Mouse (Mus musculus) frontal cortex, adult (tissue): ENCODE results near the gene Kcnk13.

ENCODE experiments used
- ATAC-seq: cut with Nextera tagmentation; 2 replicates; pipeline ENCODE4 v1.9.2; 2017; ENCODE audit warnings: mild to moderate bottlenecking, moderate library complexity, mixed read lengths; ENCODE audit not compliant: low TSS enrichment

Kcnk13 gene

DNA sequence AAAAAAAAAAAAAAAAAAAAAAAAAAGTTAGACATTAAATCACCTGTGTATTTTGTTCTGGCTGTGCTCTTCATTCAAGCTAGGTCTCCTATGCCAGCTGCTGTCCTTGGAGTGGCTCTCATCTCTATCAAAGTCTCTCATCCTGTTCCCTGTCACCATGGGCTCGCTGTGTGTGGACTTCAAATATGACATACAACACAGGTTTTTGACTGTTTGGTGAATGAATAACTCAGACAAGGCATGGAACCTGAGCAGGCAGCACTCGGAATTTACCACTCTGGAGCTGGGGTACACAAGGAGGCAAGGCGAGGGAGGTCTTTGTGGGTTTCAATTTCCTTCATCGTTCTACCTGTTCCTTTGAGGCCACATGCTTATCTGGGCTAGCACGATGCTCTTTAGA, 50.8 kb downstream of the Kcnk13 start:
- ATAC-seq, result no peak

GRCm38 (mm10) chr12:100017709-100018108, 53.4 kb downstream of the Kcnk13 start:
- no peak for ATAC-seq

DNA sequence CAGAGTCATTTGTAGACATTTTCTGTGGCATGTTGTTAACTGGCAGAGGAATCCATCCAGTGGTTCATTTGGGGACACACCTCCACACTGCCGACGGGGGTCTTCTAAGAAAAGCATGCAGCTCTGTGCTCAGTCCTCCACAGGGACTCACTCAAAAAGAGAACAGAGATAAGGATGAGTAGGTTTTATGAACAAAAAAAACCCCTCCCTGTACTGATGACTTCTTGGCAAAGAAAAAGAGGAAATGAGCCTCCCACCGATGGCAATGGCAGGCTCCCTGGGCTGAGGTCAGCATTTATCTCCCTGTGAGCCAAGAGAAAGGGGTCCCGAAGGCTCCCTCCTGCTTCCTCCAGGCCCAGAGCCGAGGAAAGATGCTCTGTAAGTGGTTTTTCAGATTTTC, 58.2 kb downstream of the Kcnk13 start:
- no peak for ATAC-seq

GRCm38 (mm10) chr12:100023821-100024365, 59.6 kb downstream of the Kcnk13 start:
- no peak for ATAC-seq

DNA sequence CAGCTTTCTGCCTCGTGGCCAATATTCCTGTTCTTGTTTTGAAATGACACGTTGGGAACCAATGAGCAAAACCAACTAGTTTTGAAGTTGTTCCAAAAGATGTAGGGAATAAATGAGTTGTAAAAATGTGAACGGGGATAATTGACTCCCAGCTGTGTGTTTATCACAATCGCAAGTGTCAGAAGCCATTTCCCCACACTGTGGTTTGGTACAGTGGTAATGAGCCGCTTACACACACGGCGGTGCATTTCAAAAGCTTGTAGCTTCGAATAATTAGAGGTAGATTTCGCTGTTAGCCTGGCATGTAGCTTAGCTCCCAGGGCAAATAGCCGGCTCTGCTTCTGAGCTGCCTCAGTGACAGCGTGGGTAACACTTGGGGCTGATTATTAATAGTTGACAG, 61.4 kb downstream of the Kcnk13 start:
- no peak for ATAC-seq

- ATAC-seq, result no peak
These were observed 62.5 kb downstream of the Kcnk13 start for GRCm38 (mm10) chr12:100026715-100027245.

DNA sequence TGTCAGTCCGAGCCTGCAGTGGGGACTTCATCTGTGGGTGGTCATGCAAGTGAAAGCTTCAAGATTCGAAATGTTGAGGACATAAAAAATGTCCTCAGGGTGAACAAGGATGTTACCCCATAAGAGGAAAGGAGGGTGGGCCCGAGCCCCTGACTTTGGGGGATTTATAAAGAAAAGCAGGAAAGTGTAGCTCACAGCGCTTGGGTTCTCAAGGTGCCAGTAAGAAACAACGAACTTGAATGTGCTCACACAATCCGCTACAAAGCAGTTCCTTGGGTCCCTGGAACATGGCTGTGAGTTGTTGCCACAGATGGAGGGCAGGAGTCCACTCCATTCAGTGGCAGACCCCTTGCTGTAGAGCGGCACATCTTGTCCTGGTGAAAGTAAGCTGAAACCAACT, 63.0 kb downstream of the Kcnk13 start:
- no peak for ATAC-seq

DNA sequence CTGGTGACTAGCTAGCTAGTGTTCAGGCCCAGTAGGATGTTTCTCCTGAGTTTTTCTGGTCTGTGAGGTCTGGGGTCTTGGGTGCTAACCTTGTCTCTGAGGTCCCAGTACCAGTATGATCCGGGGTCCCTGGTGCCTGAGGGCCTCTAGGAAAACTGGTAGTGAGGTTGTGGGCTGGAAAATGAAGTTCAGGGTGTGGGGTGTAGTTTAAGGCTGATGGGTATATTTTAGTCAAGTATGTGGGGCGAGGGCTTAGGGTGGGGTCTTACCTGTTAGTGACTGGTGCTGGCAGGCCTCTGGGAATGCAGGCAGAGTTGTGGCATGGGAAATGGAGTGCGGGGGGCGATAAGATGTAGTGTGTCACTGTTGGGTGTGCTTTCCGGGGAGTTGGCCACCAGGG, 67.4 kb downstream of the Kcnk13 start:
- no peak for ATAC-seq

DNA sequence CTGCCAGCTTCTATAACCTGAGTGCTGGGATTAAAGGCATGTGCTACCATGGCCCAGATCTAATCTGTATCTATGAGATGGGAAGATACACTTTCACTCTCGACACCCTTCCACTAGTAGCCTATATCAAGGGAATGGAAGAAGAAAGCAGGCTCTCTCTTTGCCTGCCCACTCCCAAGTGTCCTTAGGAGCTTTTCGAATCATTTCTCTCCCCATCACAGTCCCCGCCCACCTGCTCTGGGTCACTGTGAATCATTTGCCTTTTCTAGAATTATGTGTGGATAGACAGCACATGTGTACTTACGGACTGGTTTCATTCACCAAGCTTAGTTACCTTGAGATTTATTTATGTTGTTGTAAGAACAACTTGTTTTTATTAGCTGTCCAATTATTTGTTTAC, 68.2 kb downstream of the Kcnk13 start:
- ATAC-seq, result no peak

DNA sequence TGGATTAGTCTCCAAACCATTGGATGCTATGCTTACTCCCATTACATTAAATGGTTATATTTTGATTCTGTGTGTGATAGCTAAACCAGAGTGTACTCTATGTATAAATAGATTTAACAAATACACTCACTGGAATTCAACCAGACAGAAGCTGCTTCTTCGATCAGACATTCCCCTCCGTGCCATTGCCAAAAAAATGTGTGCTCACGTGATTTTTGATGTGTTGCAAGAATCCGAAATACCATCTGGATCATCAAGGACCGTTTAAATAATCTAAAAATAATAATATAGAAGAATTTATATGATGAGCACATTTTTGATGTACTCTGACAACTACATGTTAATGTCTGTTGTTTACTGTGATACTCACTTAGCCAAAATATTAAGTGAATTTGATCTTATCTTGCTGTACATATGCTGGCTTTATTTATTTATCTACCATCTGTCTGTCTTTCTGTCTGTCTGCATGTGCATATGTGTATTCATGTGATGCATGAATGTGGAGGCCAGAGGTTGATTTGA, 74.5 kb downstream of the Kcnk13 start:
- no peak for ATAC-seq

- no peak for ATAC-seq
These were observed 77.8 kb downstream of the Kcnk13 start for GRCm38 (mm10) chr12:100042116-100042515.

GRCm38 (mm10) chr12:100044704-100045103, 80.4 kb downstream of the Kcnk13 start:
- 0 out of 2 replicates have a peak, but pooled peaks have one; percentile 20 for ATAC-seq

- ATAC-seq, result peak; percentile 52; the same call in 1 of the 2 replicates
These were observed 86.3 kb downstream of the Kcnk13 start for GRCm38 (mm10) chr12:100050552-100050951.

DNA sequence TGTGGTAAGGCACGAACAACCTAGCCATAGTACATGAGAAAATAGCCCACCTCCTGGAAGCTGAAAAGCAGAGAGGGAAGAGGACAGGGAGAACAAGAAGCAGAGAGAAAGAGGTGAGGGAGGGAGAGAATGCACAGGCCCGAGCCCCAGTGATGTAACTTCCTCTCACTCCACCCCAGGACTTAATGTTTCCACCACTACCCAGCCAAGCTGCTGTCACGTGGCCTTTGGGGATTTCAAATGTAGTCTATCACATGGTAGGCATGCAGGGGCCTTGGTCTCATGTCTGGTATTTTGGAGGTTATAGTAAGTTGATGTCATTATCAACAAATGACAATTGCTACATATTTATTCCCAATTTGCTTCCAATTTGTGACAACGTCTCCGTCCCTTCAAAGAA, 89.3 kb downstream of the Kcnk13 start:
- no peak for ATAC-seq

DNA sequence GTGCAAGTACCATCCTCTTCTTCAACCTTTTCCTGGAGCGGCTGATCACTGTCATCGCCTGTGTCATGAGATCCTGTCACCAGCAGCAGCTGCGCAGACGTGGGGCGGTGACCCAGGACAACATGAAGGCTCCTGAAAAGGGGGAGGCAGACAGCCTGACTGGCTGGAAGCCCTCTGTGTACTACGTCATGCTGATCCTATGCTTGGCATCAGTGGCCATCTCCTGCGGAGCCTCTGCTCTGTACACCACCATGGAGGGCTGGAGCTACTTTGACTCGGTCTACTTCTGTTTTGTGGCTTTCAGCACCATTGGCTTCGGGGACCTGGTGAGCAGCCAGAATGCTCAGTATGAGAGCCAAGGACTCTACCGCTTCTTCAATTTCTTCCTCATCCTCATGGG, 96.8 kb downstream of the Kcnk13 start:
- no peak for ATAC-seq

- ATAC-seq, result no peak
These were observed 97.5 kb downstream of the Kcnk13 start for GRCm38 (mm10) chr12:100061826-100062225.

DNA sequence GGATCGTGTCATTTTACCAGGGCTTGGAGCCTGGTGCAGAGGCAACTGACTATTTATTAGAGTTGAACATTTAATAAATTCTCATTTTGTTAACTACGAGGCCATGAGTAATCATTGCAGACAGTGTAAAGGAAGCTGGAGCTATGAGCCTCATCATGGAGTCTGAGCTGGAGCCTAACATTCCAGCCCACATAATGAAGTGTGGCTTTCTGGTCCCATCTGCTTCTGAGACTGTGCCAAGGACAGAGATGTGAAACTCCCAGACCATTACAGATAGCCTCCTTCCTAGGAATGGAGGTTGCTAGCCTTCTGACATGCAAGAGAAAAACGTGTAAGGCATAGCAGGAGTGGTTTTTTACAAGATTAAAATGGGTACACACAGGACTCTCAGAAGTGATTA, 98.3 kb downstream of the Kcnk13 start:
- ATAC-seq, result no peak

DNA sequence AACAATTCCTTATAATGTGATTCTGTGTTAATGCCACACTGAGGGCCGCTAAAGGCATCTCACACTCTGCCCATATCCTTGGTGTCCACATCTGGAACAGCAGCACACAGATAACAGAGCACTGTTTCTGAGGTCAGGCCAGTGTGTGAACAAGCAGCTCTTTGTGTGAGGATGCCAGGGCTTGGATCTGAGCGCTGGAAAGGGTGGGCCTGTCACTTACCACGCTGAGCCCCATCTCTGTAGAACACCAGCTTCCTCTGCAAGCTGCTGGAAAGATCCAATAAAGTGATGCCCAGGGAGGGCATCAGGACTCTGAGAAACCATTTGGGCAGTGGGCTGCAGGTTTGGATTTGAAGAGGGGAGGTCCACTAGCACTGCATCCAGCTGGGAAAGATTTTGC, 100.8 kb downstream of the Kcnk13 start:
- peak; percentile 72 for ATAC-seq

DNA sequence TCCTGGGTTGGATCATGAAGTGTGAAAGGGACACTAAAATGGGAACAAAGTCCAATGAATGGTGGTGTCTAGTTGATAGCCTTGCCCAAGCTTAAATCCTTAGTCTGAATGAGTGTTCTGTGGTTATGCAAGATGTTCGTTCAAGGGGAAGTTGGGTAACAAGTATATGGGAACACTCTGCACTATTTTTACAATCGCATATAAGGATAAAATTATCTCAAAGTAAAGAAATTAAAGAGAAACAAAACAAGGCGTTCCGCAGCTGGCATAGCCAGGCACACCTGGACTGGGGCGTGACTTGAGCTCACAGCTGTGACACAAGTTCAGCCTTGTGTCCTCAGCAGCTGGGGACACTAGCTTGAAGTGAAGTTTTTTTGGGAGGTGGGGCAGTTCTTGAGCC, 103.2 kb downstream of the Kcnk13 start:
- ATAC-seq, result no peak

DNA sequence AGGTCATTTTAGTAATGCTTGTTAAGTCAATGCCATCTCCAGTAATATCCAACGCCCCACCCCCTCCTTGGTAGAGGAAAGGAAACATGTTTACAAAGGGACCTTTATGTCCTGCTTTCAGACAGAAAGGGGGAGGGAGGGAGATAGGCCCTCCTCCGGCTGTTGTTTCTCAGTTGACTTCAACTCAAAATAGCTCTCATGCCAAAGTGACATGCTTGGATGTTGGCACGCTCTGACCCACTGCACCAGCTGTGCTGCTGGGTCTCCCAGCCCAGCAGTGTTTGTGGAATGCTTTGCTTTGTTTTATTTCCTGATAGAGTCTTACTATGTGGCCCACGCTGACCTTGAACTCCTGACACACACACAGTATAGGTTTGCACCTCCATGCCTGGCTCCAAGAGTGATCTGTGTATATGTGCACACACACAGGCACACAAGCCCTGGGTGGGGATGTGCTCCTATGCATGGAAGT, 108.9 kb downstream of the Kcnk13 start:
- peak; percentile 44; the same call in 1 of the 2 replicates for ATAC-seq

DNA sequence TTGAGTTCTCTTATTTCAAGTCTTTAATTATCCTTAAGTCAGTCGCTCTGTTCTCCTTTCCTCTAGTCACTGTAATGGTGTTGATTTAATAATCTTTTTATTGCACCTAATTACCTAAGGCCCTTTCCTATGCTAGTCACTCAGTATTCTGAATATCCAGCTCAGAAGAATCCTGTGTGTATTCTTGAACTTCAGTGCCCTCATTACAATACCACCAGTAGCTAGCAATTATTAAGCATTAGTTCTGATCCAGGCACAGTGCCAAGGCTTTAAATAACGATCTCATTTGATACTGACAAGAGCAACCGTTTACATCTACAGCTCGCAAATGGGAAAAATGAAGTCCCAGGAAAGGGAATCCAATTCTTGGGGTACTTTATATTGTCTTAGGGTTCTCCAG, 111.4 kb downstream of the Kcnk13 start:
- ATAC-seq, result no peak

GRCm38 (mm10) chr12:100079636-100080286, 115.5 kb downstream of the Kcnk13 start:
- no peak for ATAC-seq

GRCm38 (mm10) chr12:100088026-100088425, 123.7 kb downstream of the Kcnk13 start:
- no peak for ATAC-seq
